Mouse (Mus musculus) kidney, postnatal 0 days (tissue): Measurements from ENCODE around the gene Yipf3. TPM values are rescaled to one million over a fixed set of nuclear protein-coding genes. Genes with fewer than 3 reads are reported as not detected.

Experiments
- ATAC-seq: fragments of 200-750 bp; cut with Nextera tagmentation; replicated peaks from 2 replicates; pipeline ENCODE4 v1.8.0; 2017; ENCODE audit warnings: low read depth, moderate number of reproducible peaks, moderate TSS enrichment, moderate library complexity; ENCODE audit not compliant: low FRiP score
- DNase-seq: peaks from one replicate; pipeline ENCODE4 v3.0.0-alpha.2; 2016; ENCODE audit warnings: low spot score
- H3K27ac ChIP-seq: fragments of 300-500 bp; sonication (generic); 2 replicates; pipeline ENCODE4 v1.5.1; 2014; ENCODE audit warnings: mild to moderate bottlenecking
- H3K27me3 ChIP-seq: fragments of 300-500 bp; sonication (generic); 2 replicates; pipeline ENCODE4 v1.6.1; 2014; ENCODE audit warnings: low read length, mixed read lengths; ENCODE audit not compliant: insufficient read depth
- H3K36me3 ChIP-seq: fragments of 300-500 bp; sonication (generic); 2 replicates; pipeline ENCODE4 v1.6.1; 2014; ENCODE audit warnings: low read length, mixed read lengths; ENCODE audit not compliant: insufficient read depth
- H3K4me1 ChIP-seq: fragments of 300-500 bp; sonication (generic); replicated peaks from 2 replicates; pipeline ENCODE4 v1.6.1; 2014; ENCODE audit warnings: antibody characterized with exemption, low read length, mixed read lengths; ENCODE audit not compliant: insufficient read depth
- H3K4me2 ChIP-seq: fragments of 300-500 bp; sonication (generic); 2 replicates; pipeline ENCODE4 v1.6.1; 2014; ENCODE audit warnings: mild to moderate bottlenecking, low read length, moderate library complexity, mixed read lengths
- H3K4me3 ChIP-seq: fragments of 300-500 bp; sonication (generic); replicated peaks from 2 replicates; pipeline ENCODE4 v1.5.1; 2014; ENCODE audit warnings: low read depth, low read length
- H3K9ac ChIP-seq: fragments of 300-500 bp; sonication (generic); 2 replicates; pipeline ENCODE4 v1.6.1; 2014; ENCODE audit warnings: low read depth, low read length
- H3K9me3 ChIP-seq: fragments of 300-500 bp; sonication (generic); replicated peaks from 2 replicates; pipeline ENCODE4 v1.6.1; 2016; ENCODE audit warnings: low read length, inconsistent platforms, mixed read lengths
- CTCF ChIP-seq: IDR thresholded peaks from 2 replicates; pipeline ENCODE4 v1.5.1; 2016; ENCODE audit warnings: antibody characterized with exemption, low read depth, mild to moderate bottlenecking, moderate library complexity
- WGBS: fragments of 180-500 bp; shearing (Covaris S2); extraction: QIAGEN DNeasy Blood & Tissue Kit; methylation state at CpG from one replicate; pipeline ENCODE4 v1.1.7; 2014; 5-methylcytosine and 5-hydroxymethylcytosine counted together
- polyA plus RNA-seq: library from polyadenylated mRNA; unstranded; fragments of >200 nt; fragmentation: Nextera tagmentation; extraction: Ambion mirVana; gene quantifications from 2 replicates; pipeline ENCODE4 v1.2.1, GENCODE M21; 2015

The Yipf3 gene
- polyA plus RNA-seq, 1 experiment from 2014 or later, result 112 TPM

GRCm38 (mm10) chr17:46252571-46253451 lies 4.9 kb downstream of the Yipf3 start:
- Histone ChIP-seq H3K4me1 (peaks cover 18% of the 10 kb centered on the region; the same call in 1 of the 2 replicates), H3K4me2 (peak overlapping the region; percentile 100), H3K4me3 (peak overlapping the region; percentile 68), H3K36me3 (peaks cover 22% of the 10 kb centered on the region), H3K9me3 (no peaks in the 10 kb centered on the region), H3K27ac (no peak overlapping the region), H3K9ac (0 out of 2 replicates have a peak overlapping the region, but pooled peaks have one; percentile 62), H3K27me3 (0 out of 2 replicates have a peak, but pooled peaks cover 5% of the 10 kb centered on the region)
- TF ChIP-seq CTCF, result peak; percentile 66
- WGBS, result 61% methylated on average over 14 of the region's 14 CpGs
- ATAC-seq, result no peak
- peak; percentile 70 for DNase-seq

GRCm38 (mm10) chr17:46253452-46254084 lies 5.7 kb downstream of the Yipf3 start, which contains the start of gene Lrrc73:
Lrrc73 (plus strand) TSS chr17:46253531.
- H3K4me3 ChIP-seq, result peak within 1 kb of the TSS; percentile 68
- no peaks in the 10 kb centered on the region for H3K9me3 ChIP-seq
- peaks cover 29% of the 10 kb centered on the region for H3K36me3 ChIP-seq
- H3K9ac ChIP-seq, result peak within 1 kb of the TSS; percentile 62
- no peak for TF ChIP-seq CTCF
- H3K27me3 ChIP-seq, result 0 out of 2 replicates have a peak, but pooled peaks cover 5% of the 10 kb centered on the region
- H3K4me1 ChIP-seq, result peaks cover 18% of the 10 kb centered on the region; the same call in 1 of the 2 replicates
- ATAC-seq (peak; percentile 67), DNase-seq (peak; percentile 87)
- H3K4me2 ChIP-seq, result peak within 1 kb of the TSS; percentile 100
- WGBS, result 2% methylated on average over 46 of the region's 48 CpGs
- no peak within 1 kb of the TSS for H3K27ac ChIP-seq

- ATAC-seq (peak; percentile 8; the same call in 1 of the 2 replicates), DNase-seq (no peak)
- no peak for TF ChIP-seq CTCF
- H3K4me3 ChIP-seq, result peak overlapping the region; percentile 68
- 0 out of 2 replicates have a peak, but pooled peaks cover 13% of the 10 kb centered on the region for H3K4me1 ChIP-seq
- H3K27me3 ChIP-seq, result 0 out of 2 replicates have a peak, but pooled peaks cover 5% of the 10 kb centered on the region
- H3K4me2 ChIP-seq, result peak overlapping the region; percentile 100
- no peaks in the 10 kb centered on the region for H3K9me3 ChIP-seq
- H3K27ac ChIP-seq, result no peak overlapping the region
- peaks cover 29% of the 10 kb centered on the region for H3K36me3 ChIP-seq
- WGBS, result under 1% methylated on average over 48 of the region's 54 CpGs
- H3K9ac ChIP-seq, result peak overlapping the region; percentile 62
These were observed 6.2 kb downstream of the Yipf3 start for GRCm38 (mm10) chr17:46254106-46254505.

GRCm38 (mm10) chr17:46255147-46255546 lies 7.3 kb downstream of the Yipf3 start:
- WGBS, result 23% methylated on average over 6 of the region's 6 CpGs
- Histone ChIP-seq H3K9ac (no peak overlapping the region), H3K27ac (no peak overlapping the region), H3K9me3 (no peaks in the 10 kb centered on the region), H3K4me1 (0 out of 2 replicates have a peak, but pooled peaks cover 9% of the 10 kb centered on the region), H3K4me3 (no peak overlapping the region), H3K36me3 (peaks cover 35% of the 10 kb centered on the region), H3K4me2 (no peak overlapping the region), H3K27me3 (0 out of 2 replicates have a peak, but pooled peaks cover 5% of the 10 kb centered on the region)
- DNase-seq (no peak), ATAC-seq (no peak)
- TF ChIP-seq CTCF, result no peak

- 79% methylated on average over 29 of the region's 30 CpGs for WGBS
- Histone ChIP-seq H3K9ac (no peak overlapping the region), H3K36me3 (peaks cover 48% of the 10 kb centered on the region), H3K4me1 (0 out of 2 replicates have a peak, but pooled peaks cover 4% of the 10 kb centered on the region), H3K4me2 (no peak overlapping the region), H3K27ac (no peak overlapping the region), H3K4me3 (no peak overlapping the region), H3K27me3 (0 out of 2 replicates have a peak, but pooled peaks cover 5% of the 10 kb centered on the region), H3K9me3 (no peaks in the 10 kb centered on the region)
- TF ChIP-seq CTCF, result no peak
- DNase-seq (no peak), ATAC-seq (no peak)
These were observed 10.6 kb downstream of the Yipf3 start for GRCm38 (mm10) chr17:46258279-46259053.
